Mouse (Mus musculus) E14TG2a.4 (cell line): ENCODE results near the gene Col9a1.

ENCODE experiments used
- H3K27me3 ChIP-seq: 2 replicates; pipeline ENCODE4 v1.6.1; 2014; ENCODE audit warnings: low read length, control low read depth; ENCODE audit not compliant: insufficient read depth
- H3K36me3 ChIP-seq: 2 replicates; pipeline ENCODE4 v1.6.1; 2014; ENCODE audit warnings: low read length, control low read depth; ENCODE audit not compliant: insufficient read depth
- H3K4me1 ChIP-seq: replicated peaks from 2 replicates; pipeline ENCODE4 v1.6.1; 2014; ENCODE audit warnings: low read depth, low read length, control low read depth
- H3K4me3 ChIP-seq: replicated peaks from 2 replicates; pipeline ENCODE4 v1.5.1; 2014; ENCODE audit warnings: mild to moderate bottlenecking, low read length
- H3K9me3 ChIP-seq: 2 replicates; pipeline ENCODE4 v1.6.1; 2014; ENCODE audit warnings: low read length, control low read depth
- CTCF ChIP-seq: conservative IDR thresholded peaks from 2 replicates; pipeline ENCODE4 v1.5.1; 2014; ENCODE audit warnings: low read length
- NANOG ChIP-seq: IDR thresholded peaks from 2 replicates; pipeline ENCODE4 v1.6.1; 2014; ENCODE audit warnings: borderline replicate concordance, low read length, mixed read lengths
- POU5F1 ChIP-seq: IDR thresholded peaks from 2 replicates; pipeline ENCODE4 v1.6.1; 2014; ENCODE audit warnings: low read length, borderline replicate concordance

Col9a1 gene

DNA sequence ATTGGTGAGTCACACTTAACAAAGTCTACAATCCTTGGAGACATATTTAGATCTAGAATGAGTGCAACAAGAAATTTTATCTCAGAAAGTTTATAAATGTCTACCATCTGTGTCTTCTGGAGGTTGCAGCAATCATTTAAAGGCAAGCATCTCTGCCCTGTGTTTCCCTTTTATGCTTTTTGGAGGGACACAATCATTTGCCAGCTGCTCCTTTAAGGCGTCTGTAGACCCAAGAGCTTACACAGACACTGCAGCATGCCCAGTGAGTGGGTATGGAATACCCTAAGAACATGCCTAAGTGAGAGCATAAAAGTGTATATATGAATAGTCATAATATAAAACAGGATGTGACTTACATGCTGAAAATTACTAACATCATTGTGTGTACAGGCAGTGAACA lies 52.1 kb downstream of the Col9a1 start:
- TF ChIP-seq NANOG, result no peak
- TF ChIP-seq POU5F1, result no peak
- TF ChIP-seq CTCF, result no peak
- Histone ChIP-seq H3K4me1 (no peaks in the 10 kb centered on the region), H3K36me3 (no peaks in the 10 kb centered on the region)

GRCm38 (mm10) chr1:24230428-24230827 lies 53.0 kb downstream of the Col9a1 start:
- no peaks in the 10 kb centered on the region for H3K36me3 ChIP-seq
- no peak overlapping the region for H3K4me3 ChIP-seq
- no peaks in the 10 kb centered on the region for H3K27me3 ChIP-seq
- TF ChIP-seq CTCF, result no peak
- no peak for TF ChIP-seq NANOG
- TF ChIP-seq POU5F1, result no peak
- H3K9me3 ChIP-seq, result no peaks in the 10 kb centered on the region
- no peaks in the 10 kb centered on the region for H3K4me1 ChIP-seq

More for the DNA sequence above, 52.1 kb downstream of the Col9a1 start:
- no peak overlapping the region for H3K4me3 ChIP-seq
- H3K9me3 ChIP-seq, result no peaks in the 10 kb centered on the region
- no peaks in the 10 kb centered on the region for H3K27me3 ChIP-seq

DNA sequence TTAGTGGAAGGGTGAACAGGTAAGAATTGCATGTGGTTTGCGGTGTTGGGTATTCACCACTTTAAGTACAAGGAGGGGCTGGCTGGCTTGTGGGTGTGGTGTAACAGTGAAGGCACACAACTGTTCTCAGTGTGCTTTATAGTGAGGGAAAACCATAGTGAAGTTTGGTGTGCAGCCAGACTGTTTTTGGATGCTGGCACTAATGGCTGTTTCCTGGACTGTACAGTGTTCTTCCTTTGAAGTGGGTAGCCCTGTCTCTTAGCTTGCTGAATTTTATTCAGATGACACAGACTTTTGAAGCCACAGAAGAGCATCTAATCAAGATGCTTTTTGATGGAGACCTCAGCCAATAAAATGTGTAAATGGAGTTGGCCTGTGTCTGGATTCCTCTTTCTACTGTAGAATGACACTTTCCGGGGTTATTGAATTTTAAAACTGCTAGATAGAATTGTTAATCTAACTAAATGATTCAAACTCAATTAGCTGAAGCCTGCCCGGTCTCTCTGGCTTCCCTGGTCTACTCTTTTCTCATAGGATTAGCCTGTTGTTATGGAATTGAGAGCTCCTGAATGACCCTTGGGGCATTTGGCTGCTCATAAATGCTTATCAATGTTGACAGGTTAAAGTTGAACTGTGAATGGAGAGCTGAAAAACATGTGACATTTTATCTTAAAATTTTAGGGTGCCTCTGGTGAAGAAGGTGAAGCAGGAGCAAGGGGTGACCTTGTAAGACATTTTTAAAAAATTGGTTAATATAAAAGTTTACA lies 54.3 kb downstream of the Col9a1 start:
- Histone ChIP-seq H3K36me3 (no peaks in the 10 kb centered on the region), H3K27me3 (no peaks in the 10 kb centered on the region), H3K9me3 (no peaks in the 10 kb centered on the region), H3K4me3 (no peak overlapping the region), H3K4me1 (no peaks in the 10 kb centered on the region)
- TF ChIP-seq NANOG (no peak), POU5F1 (no peak), CTCF (no peak)

- no peak overlapping the region for H3K4me3 ChIP-seq
- no peaks in the 10 kb centered on the region for H3K4me1 ChIP-seq
- TF ChIP-seq POU5F1 (no peak), NANOG (no peak), CTCF (no peak)
- no peaks in the 10 kb centered on the region for H3K36me3 ChIP-seq
- H3K27me3 ChIP-seq, result no peaks in the 10 kb centered on the region
- no peaks in the 10 kb centered on the region for H3K9me3 ChIP-seq
Measured at GRCm38 (mm10) chr1:24236330-24236729, 58.9 kb downstream of the Col9a1 start.

- TF ChIP-seq NANOG, result no peak
- no peak for TF ChIP-seq POU5F1
- no peak for TF ChIP-seq CTCF
- Histone ChIP-seq H3K27me3 (no peaks in the 10 kb centered on the region), H3K4me1 (no peaks in the 10 kb centered on the region), H3K36me3 (no peaks in the 10 kb centered on the region), H3K9me3 (peaks cover 7% of the 10 kb centered on the region; the same call in 1 of the 2 replicates), H3K4me3 (no peak overlapping the region)
Measured at GRCm38 (mm10) chr1:24240039-24240691, 62.8 kb downstream of the Col9a1 start.

DNA sequence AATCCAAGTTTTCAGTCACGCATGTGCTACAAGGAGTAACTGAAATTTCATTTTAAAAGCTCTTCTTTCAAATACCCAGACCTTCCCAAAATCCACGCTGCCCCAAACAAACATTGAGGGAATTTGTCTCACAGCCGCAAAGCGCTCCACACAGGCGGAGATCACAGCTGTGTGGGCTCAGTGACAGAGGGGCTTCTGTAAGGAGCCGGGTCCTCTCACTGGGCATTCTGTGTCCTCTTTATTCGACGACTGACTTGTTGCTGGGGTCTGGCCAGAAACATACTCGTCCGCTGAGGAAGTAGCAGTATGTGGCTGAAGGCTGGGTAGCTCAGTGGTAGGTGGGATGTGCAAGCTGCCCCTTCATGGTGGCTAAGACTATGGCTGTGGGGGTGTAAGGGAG lies 67.5 kb downstream of the Col9a1 start:
- Histone ChIP-seq H3K4me3 (no peak overlapping the region), H3K36me3 (no peaks in the 10 kb centered on the region), H3K9me3 (peaks cover 7% of the 10 kb centered on the region; the same call in 1 of the 2 replicates), H3K4me1 (peaks cover 9% of the 10 kb centered on the region; the same call in 1 of the 2 replicates), H3K27me3 (no peaks in the 10 kb centered on the region)
- TF ChIP-seq NANOG (no peak), POU5F1 (no peak), CTCF (no peak)

DNA sequence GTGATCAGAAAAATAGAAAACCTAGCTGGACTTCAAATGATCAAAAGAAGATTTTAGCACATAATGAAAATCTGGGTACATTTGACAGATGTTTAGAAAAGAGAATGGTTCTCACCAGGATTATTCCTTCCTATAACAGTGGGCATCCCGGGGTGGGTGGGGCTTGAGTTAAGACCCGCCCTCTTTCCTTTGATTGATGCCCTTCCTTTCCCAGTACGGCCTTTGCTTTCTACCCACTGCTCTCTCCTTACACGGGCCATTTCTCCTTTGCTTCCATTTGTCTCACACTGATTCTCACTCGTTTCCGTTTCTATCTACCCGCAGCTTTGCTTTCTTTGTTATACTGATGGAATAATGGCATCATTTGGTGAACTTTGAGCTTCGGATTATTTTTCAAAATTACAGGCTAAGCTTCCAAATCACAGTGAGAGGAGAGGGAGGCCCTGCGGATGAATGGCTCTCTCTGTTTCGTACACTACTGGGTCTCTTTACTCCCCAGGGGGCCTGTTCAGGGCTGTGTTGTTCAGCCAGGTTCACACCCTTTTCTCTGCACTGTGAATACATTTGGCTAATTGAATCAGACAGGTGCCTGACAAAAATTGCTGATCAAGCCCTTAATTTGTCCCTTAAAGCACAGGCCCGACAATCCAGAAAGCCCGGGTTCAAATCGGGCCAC lies 68.4 kb downstream of the Col9a1 start:
- TF ChIP-seq NANOG (no peak), POU5F1 (no peak), CTCF (no peak)
- peaks cover 9% of the 10 kb centered on the region; the same call in 1 of the 2 replicates for H3K4me1 ChIP-seq
- 0 out of 2 replicates have a peak overlapping the region, but pooled peaks have one; percentile 10 for H3K4me3 ChIP-seq
- H3K27me3 ChIP-seq, result no peaks in the 10 kb centered on the region
- peaks cover 7% of the 10 kb centered on the region; the same call in 1 of the 2 replicates for H3K9me3 ChIP-seq
- no peaks in the 10 kb centered on the region for H3K36me3 ChIP-seq
